Mouse (Mus musculus) forebrain, embryonic 13.5 days (tissue): ENCODE measurements at regions not wholly inside any gene's neighbourhood (a gene's known extent, or its start where the extent isn't known, plus 50 kb on each side); places are given as distances from the start of the nearest gene placed in this dataset.

ENCODE experiments used
- ATAC-seq: fragments of 200-750 bp; cut with Nextera tagmentation; 2 replicates; pipeline ENCODE4 v1.8.0; 2017
- H3K27ac ChIP-seq: fragments of 300-500 bp; sonication (generic); 2 replicates; pipeline ENCODE4 v1.5.1; 2015; ENCODE audit warnings: inconsistent platforms, mild to moderate bottlenecking, moderate library complexity
- H3K27me3 ChIP-seq: fragments of 300-500 bp; sonication (generic); 2 replicates; pipeline ENCODE4 v1.6.1; 2015; ENCODE audit warnings: mild to moderate bottlenecking, inconsistent platforms
- H3K36me3 ChIP-seq: fragments of 300-500 bp; sonication (generic); 2 replicates; pipeline ENCODE4 v1.6.1; 2015; ENCODE audit warnings: mild to moderate bottlenecking, inconsistent platforms; ENCODE audit not compliant: poor library complexity, severe bottlenecking
- H3K4me1 ChIP-seq: fragments of 300-500 bp; sonication (generic); 2 replicates; pipeline ENCODE4 v1.6.1; 2015; ENCODE audit warnings: inconsistent platforms
- H3K4me2 ChIP-seq: fragments of 300-500 bp; sonication (generic); 2 replicates; pipeline ENCODE4 v1.6.1; 2015; ENCODE audit warnings: inconsistent platforms, mild to moderate bottlenecking, moderate library complexity
- H3K4me3 ChIP-seq: fragments of 300-500 bp; sonication (generic); 2 replicates; pipeline ENCODE4 v1.5.1; 2015; ENCODE audit warnings: mild to moderate bottlenecking, inconsistent platforms
- H3K9ac ChIP-seq: fragments of 300-500 bp; sonication (generic); 2 replicates; pipeline ENCODE4 v1.6.1; 2015; ENCODE audit warnings: mild to moderate bottlenecking, inconsistent platforms
- H3K9me3 ChIP-seq: fragments of 300-500 bp; sonication (generic); replicated peaks from 2 replicates; pipeline ENCODE4 v1.6.1; 2016; ENCODE audit warnings: inconsistent platforms
- WGBS: fragments of 180-500 bp; shearing (Covaris S2); methylation state at CpG from one replicate; pipeline ENCODE4 v1.1.7; 2015; 5-methylcytosine and 5-hydroxymethylcytosine counted together

- 48% methylated on average over 5 of the region's 5 CpGs for WGBS
Measured at GRCm38 (mm10) chr5:29030525-29030924, 165.3 kb upstream of the Rnf32 start.

GRCm38 (mm10) chr5:29029957-29030356 is 165.8 kb upstream of the Rnf32 start:
- Histone ChIP-seq H3K36me3 (no peaks in the 10 kb centered on the region), H3K9me3 (no peaks in the 10 kb centered on the region), H3K4me3 (no peak overlapping the region), H3K27ac (no peak overlapping the region), H3K27me3 (no peaks in the 10 kb centered on the region), H3K4me1 (no peaks in the 10 kb centered on the region), H3K4me2 (no peak overlapping the region), H3K9ac (no peak overlapping the region)
- 80% methylated on average over 5 of the region's 5 CpGs for WGBS
- ATAC-seq, result no peak

More at GRCm38 (mm10) chr5:29030525-29030924, 165.3 kb upstream of the Rnf32 start:
- Histone ChIP-seq H3K36me3 (no peaks in the 10 kb centered on the region), H3K4me2 (no peak overlapping the region), H3K9me3 (no peaks in the 10 kb centered on the region), H3K4me1 (no peaks in the 10 kb centered on the region), H3K27ac (no peak overlapping the region), H3K4me3 (no peak overlapping the region), H3K9ac (no peak overlapping the region), H3K27me3 (no peaks in the 10 kb centered on the region)
- ATAC-seq, result 0 out of 2 replicates have a peak, but pooled peaks have one; percentile 38

- Histone ChIP-seq H3K4me1 (no peaks in the 10 kb centered on the region), H3K27me3 (no peaks in the 10 kb centered on the region), H3K9me3 (no peaks in the 10 kb centered on the region), H3K36me3 (no peaks in the 10 kb centered on the region), H3K4me2 (no peak overlapping the region), H3K27ac (no peak overlapping the region), H3K9ac (no peak overlapping the region), H3K4me3 (no peak overlapping the region)
- no peak for ATAC-seq
Measured at GRCm38 (mm10) chr5:29025045-29025444, 170.7 kb upstream of the Rnf32 start.

GRCm38 (mm10) chr5:28992796-28993195 is 203.0 kb upstream of the Rnf32 start:
- H3K9me3 ChIP-seq, result no peaks in the 10 kb centered on the region
- no peak overlapping the region for H3K4me2 ChIP-seq
- no peak overlapping the region for H3K27ac ChIP-seq
- no peak overlapping the region for H3K9ac ChIP-seq
- no peaks in the 10 kb centered on the region for H3K36me3 ChIP-seq
- 83% methylated on average over 2 of the region's 2 CpGs for WGBS
- no peak for ATAC-seq
- H3K4me3 ChIP-seq, result no peak overlapping the region
- H3K4me1 ChIP-seq, result no peaks in the 10 kb centered on the region
- no peaks in the 10 kb centered on the region for H3K27me3 ChIP-seq

- Histone ChIP-seq H3K36me3 (no peaks in the 10 kb centered on the region), H3K27me3 (no peaks in the 10 kb centered on the region), H3K9ac (no peak overlapping the region), H3K4me1 (no peaks in the 10 kb centered on the region), H3K9me3 (no peaks in the 10 kb centered on the region), H3K4me3 (no peak overlapping the region), H3K4me2 (no peak overlapping the region), H3K27ac (no peak overlapping the region)
- ATAC-seq, result no peak
- 68% methylated on average over 1 of the region's 1 CpGs for WGBS
Measured at GRCm38 (mm10) chr5:28979932-28980331, 215.9 kb upstream of the Rnf32 start.

GRCm38 (mm10) chr5:28970404-28970803 is 225.4 kb upstream of the Rnf32 start:
- H3K9me3 ChIP-seq, result no peaks in the 10 kb centered on the region
- H3K4me2 ChIP-seq, result no peak overlapping the region
- H3K9ac ChIP-seq, result no peak overlapping the region
- no peak overlapping the region for H3K4me3 ChIP-seq
- no peaks in the 10 kb centered on the region for H3K36me3 ChIP-seq
- no peaks in the 10 kb centered on the region for H3K4me1 ChIP-seq
- no peak overlapping the region for H3K27ac ChIP-seq
- H3K27me3 ChIP-seq, result no peaks in the 10 kb centered on the region
- WGBS, result 90% methylated on average over 2 of the region's 2 CpGs
- ATAC-seq, result no peak

GRCm38 (mm10) chr5:28955036-28955435 is 240.8 kb upstream of the Rnf32 start:
- H3K27me3 ChIP-seq, result no peaks in the 10 kb centered on the region
- H3K9me3 ChIP-seq, result no peaks in the 10 kb centered on the region
- H3K36me3 ChIP-seq, result no peaks in the 10 kb centered on the region
- no peak for ATAC-seq
- H3K4me1 ChIP-seq, result no peaks in the 10 kb centered on the region
- H3K27ac ChIP-seq, result no peak overlapping the region
- H3K4me2 ChIP-seq, result no peak overlapping the region
- no peak overlapping the region for H3K4me3 ChIP-seq
- H3K9ac ChIP-seq, result no peak overlapping the region

- Histone ChIP-seq H3K4me1 (no peaks in the 10 kb centered on the region), H3K4me3 (no peak overlapping the region), H3K36me3 (no peaks in the 10 kb centered on the region), H3K27ac (no peak overlapping the region), H3K9me3 (no peaks in the 10 kb centered on the region), H3K4me2 (no peak overlapping the region), H3K27me3 (no peaks in the 10 kb centered on the region), H3K9ac (no peak overlapping the region)
- ATAC-seq, result no peak
- 68% methylated on average over 4 of the region's 4 CpGs for whole genome bisulfite sequencing
Measured at GRCm38 (mm10) chr5:28947465-28947864, 248.3 kb upstream of the Rnf32 start.

GRCm38 (mm10) chr5:28943571-28944316 is 252.0 kb upstream of the Rnf32 start:
- H3K27ac ChIP-seq, result no peak overlapping the region
- 0 out of 2 replicates have a peak, but pooled peaks cover 6% of the 10 kb centered on the region for H3K4me1 ChIP-seq
- H3K9ac ChIP-seq, result no peak overlapping the region
- H3K4me2 ChIP-seq, result no peak overlapping the region
- ATAC-seq, result no peak
- no peaks in the 10 kb centered on the region for H3K27me3 ChIP-seq
- 50% methylated on average over 13 of the region's 13 CpGs for WGBS
- no peak overlapping the region for H3K4me3 ChIP-seq
- no peaks in the 10 kb centered on the region for H3K36me3 ChIP-seq
- H3K9me3 ChIP-seq, result no peaks in the 10 kb centered on the region

GRCm38 (mm10) chr5:28940972-28941371 is 254.8 kb upstream of the Rnf32 start:
- no peak for ATAC-seq
- WGBS, result 72% methylated on average over 5 of the region's 5 CpGs

GRCm38 (mm10) chr5:28919296-28920063 is 276.3 kb upstream of the Rnf32 start:
- no peak overlapping the region for H3K4me3 ChIP-seq
- H3K4me1 ChIP-seq, result no peaks in the 10 kb centered on the region
- no peak overlapping the region for H3K27ac ChIP-seq
- no peak for ATAC-seq
- 86% methylated on average over 4 of the region's 4 CpGs for WGBS
- H3K4me2 ChIP-seq, result no peak overlapping the region
- H3K36me3 ChIP-seq, result no peaks in the 10 kb centered on the region
- H3K9ac ChIP-seq, result no peak overlapping the region
- H3K9me3 ChIP-seq, result no peaks in the 10 kb centered on the region
- H3K27me3 ChIP-seq, result no peaks in the 10 kb centered on the region

More at GRCm38 (mm10) chr5:28940972-28941371, 254.8 kb upstream of the Rnf32 start:
- Histone ChIP-seq H3K4me3 (no peak overlapping the region), H3K4me2 (no peak overlapping the region), H3K27ac (no peak overlapping the region), H3K9ac (no peak overlapping the region), H3K4me1 (0 out of 2 replicates have a peak, but pooled peaks cover 6% of the 10 kb centered on the region), H3K36me3 (no peaks in the 10 kb centered on the region), H3K9me3 (no peaks in the 10 kb centered on the region), H3K27me3 (no peaks in the 10 kb centered on the region)

- H3K9ac ChIP-seq, result no peak overlapping the region
- no peak for ATAC-seq
- no peaks in the 10 kb centered on the region for H3K36me3 ChIP-seq
- no peaks in the 10 kb centered on the region for H3K27me3 ChIP-seq
- WGBS, result 38% methylated on average over 4 of the region's 4 CpGs
- peaks cover 8% of the 10 kb centered on the region for H3K4me1 ChIP-seq
- no peak overlapping the region for H3K4me3 ChIP-seq
- no peak overlapping the region for H3K27ac ChIP-seq
- no peaks in the 10 kb centered on the region for H3K9me3 ChIP-seq
- no peak overlapping the region for H3K4me2 ChIP-seq
Measured at GRCm38 (mm10) chr5:28904500-28904899, 291.3 kb upstream of the Rnf32 start.
